ENCODE assay signal across 19 mouse cellular contexts in genomic region chr3:84298186-84298585, GRCm38 (mm10). TPM values are rescaled to one million over a fixed set of nuclear protein-coding genes. Genes with fewer than 3 reads are reported as not detected.
DNase-seq lines count a peak whose midpoint lies in the region; ATAC-seq and TF ChIP-seq lines count a peak whose summit lies in the region.
"Had no signal": no experiment of that assay in that cellular context is flagged by ENCODE, and none has a peak within 500 bp of the region (broad histone marks: within the 10 kb centered on the region; RNA-seq: fewer than 3 reads in every experiment).

No protein-coding gene starts in this region.

- no peaks in the 10 kb centered on the region for H3K36me3 ChIP-seq in intestine, postnatal 0 days (ENCODE audit: control insufficient read depth, insufficient read depth)
- no peaks in the 10 kb centered on the region for H3K36me3 ChIP-seq in intestine, embryonic 15.5 days
- H3K36me3 ChIP-seq in midbrain, embryonic 11.5 days (ENCODE audit: control insufficient read depth, insufficient read depth, low read length), result no peaks in the 10 kb centered on the region
- no peaks in the 10 kb centered on the region for H3K36me3 ChIP-seq in midbrain, embryonic 15.5 days (replicated peaks)
- H3K36me3 ChIP-seq in forebrain, embryonic 10.5 days (replicated peaks), result no peaks in the 10 kb centered on the region
- H3K36me3 ChIP-seq: hindbrain, embryonic 15.5 days had no signal

- peak; percentile 14; the same call in 1 of the 2 replicates for TF ChIP-seq CTCF in intestine, postnatal 0 days (IDR thresholded peaks at IDR 0.05; ENCODE audit: low read depth)
- TF ChIP-seq CTCF in Patski (IDR thresholded peaks at IDR 0.05), result peak; percentile 24

- no peak overlapping the region for H3K4me3 ChIP-seq in intestine, postnatal 0 days (ENCODE audit: low read depth, low read length)
- H3K4me3 ChIP-seq in intestine, embryonic 15.5 days (replicated peaks), result no peak overlapping the region
- H3K4me3 ChIP-seq in midbrain, embryonic 11.5 days (ENCODE audit: low read depth, low read length), result no peak overlapping the region
- no peak overlapping the region for H3K4me3 ChIP-seq in midbrain, embryonic 15.5 days
- H3K4me3 ChIP-seq in forebrain, embryonic 10.5 days, result no peak overlapping the region
- H3K4me3 ChIP-seq: gastrocnemius, adult 2 months; hindbrain, embryonic 12.5 days; hindbrain, embryonic 15.5 days had no signal

- H3K27ac ChIP-seq in intestine, postnatal 0 days (ENCODE audit: low read depth, low read length), result no peak overlapping the region
- H3K27ac ChIP-seq in intestine, embryonic 15.5 days, result no peak overlapping the region
- no peak overlapping the region for H3K27ac ChIP-seq in midbrain, embryonic 11.5 days (ENCODE audit: low read depth, low read length)
- no peak overlapping the region for H3K27ac ChIP-seq in midbrain, embryonic 15.5 days
- H3K27ac ChIP-seq in forebrain, embryonic 10.5 days, result no peak overlapping the region
- H3K27ac ChIP-seq: gastrocnemius, adult 2 months; hindbrain, embryonic 12.5 days; hindbrain, embryonic 15.5 days had no signal

- no peak overlapping the region for H3K4me2 ChIP-seq in intestine, postnatal 0 days (replicated peaks; ENCODE audit: low read depth)
- H3K4me2 ChIP-seq in intestine, embryonic 15.5 days (replicated peaks), result no peak overlapping the region
- H3K4me2 ChIP-seq in midbrain, embryonic 11.5 days, result no peak overlapping the region
- H3K4me2 ChIP-seq in midbrain, embryonic 15.5 days, result no peak overlapping the region
- H3K4me2 ChIP-seq: heart, embryonic 11.5 days; hindbrain, embryonic 12.5 days; hindbrain, embryonic 15.5 days had no signal

- no peaks in the 10 kb centered on the region for H3K4me1 ChIP-seq in intestine, postnatal 0 days (replicated peaks; ENCODE audit: control insufficient read depth, insufficient read depth, low read length)
- H3K4me1 ChIP-seq in intestine, embryonic 15.5 days (replicated peaks), result no peaks in the 10 kb centered on the region
- peaks cover 26% of the 10 kb centered on the region for H3K4me1 ChIP-seq in midbrain, embryonic 11.5 days (ENCODE audit: control insufficient read depth, insufficient read depth, low read length)
- peaks cover 22% of the 10 kb centered on the region for H3K4me1 ChIP-seq in midbrain, embryonic 15.5 days
- H3K4me1 ChIP-seq in forebrain, embryonic 10.5 days, result peaks cover 32% of the 10 kb centered on the region

- peak; percentile 54 for DNase-seq in midbrain, embryonic 11.5 days (ENCODE audit: low spot score, missing footprints)
- no peak for DNase-seq in Patski (ENCODE audit: low read depth, low spot score)
- DNase-seq in forebrain, embryonic 10.5 days (ENCODE audit: extremely low spot score, low spot score), result no peak
- DNase-seq in urinary bladder, postnatal 14 days (ENCODE audit: low spot score), result no peak
- DNase-seq: adrenal gland, postnatal 10 days; cerebellum, adult 18-20 months; cerebellum, adult 9-10 months; forebrain, postnatal 0 days; gastrocnemius, adult 2 months; gastrocnemius, postnatal 14 days; heart, adult 11 months had no signal

- no peak overlapping the region for H3K9ac ChIP-seq in intestine, postnatal 0 days (ENCODE audit: low read depth, low read length)
- no peak overlapping the region for H3K9ac ChIP-seq in intestine, embryonic 15.5 days
- H3K9ac ChIP-seq in midbrain, embryonic 11.5 days (ENCODE audit: low read length), result no peak overlapping the region
- no peak overlapping the region for H3K9ac ChIP-seq in midbrain, embryonic 15.5 days
- H3K9ac ChIP-seq: forebrain, postnatal 0 days; hindbrain, embryonic 12.5 days; hindbrain, embryonic 15.5 days had no signal

- POLR2A ChIA-PET in Patski (lab: Charles Lee), result no interaction called here

- ATAC-seq in intestine, postnatal 0 days, result no peak
- ATAC-seq in intestine, embryonic 15.5 days, result no peak
- ATAC-seq in midbrain, embryonic 11.5 days (ENCODE audit: low FRiP score), result no peak
- ATAC-seq in midbrain, embryonic 15.5 days (replicated peaks), result no peak
- ATAC-seq in Patski, result no peak
- ATAC-seq: CD4-positive, CD25-positive, alpha-beta regulatory T cell, adult 4 months; forebrain, embryonic 14.5 days; forebrain, postnatal 0 days had no signal

- WGBS in intestine, postnatal 0 days, result 50% methylated on average over 3 of the region's 3 CpGs
- WGBS in intestine, embryonic 15.5 days, result 54% methylated on average over 3 of the region's 3 CpGs
- WGBS in midbrain, embryonic 11.5 days, result 68% methylated on average over 3 of the region's 3 CpGs
- WGBS in midbrain, embryonic 15.5 days, result 61% methylated on average over 3 of the region's 3 CpGs
- WGBS in forebrain, embryonic 10.5 days, result 61% methylated on average over 3 of the region's 3 CpGs

- H3K27me3 ChIP-seq in intestine, postnatal 0 days (replicated peaks; ENCODE audit: control insufficient read depth, insufficient read depth, low read length), result no peaks in the 10 kb centered on the region
- H3K27me3 ChIP-seq in intestine, embryonic 15.5 days (replicated peaks), result 0 out of 2 replicates have a peak, but pooled peaks cover under 1% of the 10 kb centered on the region
- H3K27me3 ChIP-seq in midbrain, embryonic 11.5 days (ENCODE audit: control insufficient read depth, insufficient read depth, low read length), result no peaks in the 10 kb centered on the region
- H3K27me3 ChIP-seq in midbrain, embryonic 15.5 days (replicated peaks), result no peaks in the 10 kb centered on the region
- no peaks in the 10 kb centered on the region for H3K27me3 ChIP-seq in Patski
- peaks cover 11% of the 10 kb centered on the region for H3K27me3 ChIP-seq in forebrain, embryonic 10.5 days (ENCODE audit: poor library complexity, severe bottlenecking)
- H3K27me3 ChIP-seq: hindbrain, embryonic 12.5 days; hindbrain, embryonic 15.5 days had no signal

- peaks cover 3% of the 10 kb centered on the region; the same call in 1 of the 2 replicates for H3K9me3 ChIP-seq in intestine, postnatal 0 days (ENCODE audit: control insufficient read depth)
- H3K9me3 ChIP-seq in intestine, embryonic 15.5 days, result no peaks in the 10 kb centered on the region
- no peaks in the 10 kb centered on the region for H3K9me3 ChIP-seq in midbrain, embryonic 11.5 days (ENCODE audit: control insufficient read depth, low read length)
- no peaks in the 10 kb centered on the region for H3K9me3 ChIP-seq in midbrain, embryonic 15.5 days
- no peaks in the 10 kb centered on the region for H3K9me3 ChIP-seq in forebrain, embryonic 10.5 days
- H3K9me3 ChIP-seq: hindbrain, embryonic 12.5 days; hindbrain, embryonic 15.5 days had no signal

- CTCF ChIA-PET in Patski (lab: Charles Lee), result no interaction called here

- in situ Hi-C loops in Patski (cut with MboI; ENCODE audit: low pct_unique_long_range_greater_than_20kb), result no loop called here

RNA-seq across cellular contexts. Expression of gene Trim2, which starts 8.5 kb away (rescaled TPM):
- polyA plus RNA-seq in intestine, postnatal 0 days (2015; fragmentation: Nextera tagmentation; extraction: Ambion mirVana), result 21.2 and 22.5 TPM in 2 replicates
- polyA plus RNA-seq in intestine, embryonic 15.5 days (2015; fragmentation: Nextera tagmentation; extraction: Ambion mirVana), result 50.1 and 57.2 TPM in 2 replicates
- polyA plus RNA-seq in midbrain, embryonic 11.5 days (2014; fragmentation: Nextera tagmentation; extraction: Ambion mirVana), result 128 and 137 TPM in 2 replicates
- polyA plus RNA-seq in midbrain, embryonic 15.5 days (2015; fragmentation: Nextera tagmentation; extraction: Ambion mirVana), result 158 and 159 TPM in 2 replicates
- 30.7 TPM for polyA plus RNA-seq in Patski (2021)
- 32.1 and 36.4 TPM in 2 replicates for polyA plus RNA-seq in forebrain, embryonic 10.5 days (2016; fragmentation: Nextera tagmentation; extraction: Ambion mirVana)
